Mouse (Mus musculus) liver, embryonic 13.5 days (tissue): ENCODE measurements around the gene Polk. TPM values are rescaled to one million over a fixed set of nuclear protein-coding genes. Genes with fewer than 3 reads are reported as not detected.

Experiments
- ATAC-seq: fragments of 200-750 bp; cut with Nextera tagmentation; 2 replicates; pipeline ENCODE4 v1.8.0; 2017; ENCODE audit warnings: low read depth, mild to moderate bottlenecking, moderate number of reproducible peaks, moderate library complexity
- DNase-seq: peaks from one replicate; pipeline ENCODE4 v3.0.0; 2022
- H3K27ac ChIP-seq: fragments of 300-500 bp; sonication (generic); 2 replicates; pipeline ENCODE4 v1.5.1; 2015; ENCODE audit warnings: moderate library complexity, mild to moderate bottlenecking, inconsistent platforms
- H3K27me3 ChIP-seq: fragments of 300-500 bp; sonication (generic); 2 replicates; pipeline ENCODE4 v1.6.1; 2015; ENCODE audit warnings: mild to moderate bottlenecking, inconsistent platforms
- H3K36me3 ChIP-seq: fragments of 300-500 bp; sonication (generic); 2 replicates; pipeline ENCODE4 v1.6.1; 2015; ENCODE audit warnings: mild to moderate bottlenecking, inconsistent platforms
- H3K4me1 ChIP-seq: fragments of 300-500 bp; sonication (generic); replicated peaks from 2 replicates; pipeline ENCODE4 v1.6.1; 2015; ENCODE audit warnings: inconsistent platforms
- H3K4me2 ChIP-seq: fragments of 300-500 bp; sonication (generic); 2 replicates; pipeline ENCODE4 v1.6.1; 2015; ENCODE audit warnings: inconsistent platforms, mild to moderate bottlenecking, moderate library complexity
- H3K4me3 ChIP-seq: fragments of 300-500 bp; sonication (generic); replicated peaks from 2 replicates; pipeline ENCODE4 v1.5.1; 2015; ENCODE audit warnings: mild to moderate bottlenecking, inconsistent platforms
- H3K9ac ChIP-seq: fragments of 300-500 bp; sonication (generic); 2 replicates; pipeline ENCODE4 v1.6.1; 2015; ENCODE audit warnings: mild to moderate bottlenecking, inconsistent platforms
- H3K9me3 ChIP-seq: fragments of 300-500 bp; sonication (generic); replicated peaks from 2 replicates; pipeline ENCODE4 v1.6.1; 2016; ENCODE audit warnings: inconsistent platforms
- WGBS: fragments of 180-500 bp; shearing (Covaris S2); methylation state at CpG from one replicate; pipeline ENCODE4 v1.1.7; 2015; ENCODE audit not compliant: insufficient replicate concordance; 5-methylcytosine and 5-hydroxymethylcytosine counted together
- polyA plus RNA-seq: library from polyadenylated mRNA; unstranded; fragments of >200 nt; fragmentation: Nextera tagmentation; extraction: Ambion mirVana; gene quantifications from 2 replicates; pipeline ENCODE4 v1.2.1, GENCODE M21; 2015

The Polk gene
- polyA plus RNA-seq = 3.4 and 4.9 TPM in 2 replicates

- peak within 1 kb of the TSS; percentile 79 for H3K4me2 ChIP-seq
- ATAC-seq (peak; percentile 99), DNase-seq (peak; percentile 96)
- no peaks in the 10 kb centered on the region for H3K36me3 ChIP-seq
- under 1% methylated on average over 46 of the region's 50 CpGs for WGBS
- H3K4me1 ChIP-seq = peaks cover 45% of the 10 kb centered on the region
- H3K4me3 ChIP-seq = peak within 1 kb of the TSS; percentile 86
- H3K9ac ChIP-seq = peak within 1 kb of the TSS; percentile 95
- H3K9me3 ChIP-seq = no peaks in the 10 kb centered on the region
- peak within 1 kb of the TSS; percentile 93 for H3K27ac ChIP-seq
- no peaks in the 10 kb centered on the region for H3K27me3 ChIP-seq
Measured at GRCm38 (mm10) chr13:96542081-96542889, at the start of gene Polk, which contains the start of gene Col4a3bp. Gene Polk (minus strand): TSS chr13:96542579. Gene Col4a3bp (plus strand): TSS chr13:96542618.

GRCm38 (mm10) chr13:96588642-96589041 lies 46.3 kb upstream of the Polk start:
- H3K9me3 ChIP-seq = no peaks in the 10 kb centered on the region
- DNase-seq (no peak), ATAC-seq (no peak)
- H3K36me3 ChIP-seq = no peaks in the 10 kb centered on the region
- 88% methylated on average over 1 of the region's 1 CpGs for WGBS
- H3K4me2 ChIP-seq = no peak overlapping the region
- no peak overlapping the region for H3K9ac ChIP-seq
- H3K4me1 ChIP-seq = peaks cover 36% of the 10 kb centered on the region
- no peak overlapping the region for H3K27ac ChIP-seq
- H3K4me3 ChIP-seq = no peak overlapping the region
- no peaks in the 10 kb centered on the region for H3K27me3 ChIP-seq

- H3K4me3 ChIP-seq = no peak overlapping the region
- WGBS = 88% methylated on average over 5 of the region's 5 CpGs
- H3K27ac ChIP-seq = no peak overlapping the region
- DNase-seq (no peak), ATAC-seq (no peak)
- H3K36me3 ChIP-seq = no peaks in the 10 kb centered on the region
- H3K9ac ChIP-seq = no peak overlapping the region
- no peak overlapping the region for H3K4me2 ChIP-seq
- H3K4me1 ChIP-seq = peaks cover 38% of the 10 kb centered on the region
- H3K27me3 ChIP-seq = no peaks in the 10 kb centered on the region
- no peaks in the 10 kb centered on the region for H3K9me3 ChIP-seq
Measured at GRCm38 (mm10) chr13:96586540-96586939, 44.2 kb upstream of the Polk start.

GRCm38 (mm10) chr13:96584201-96584600 lies 41.8 kb upstream of the Polk start:
- DNase-seq (no peak), ATAC-seq (peak; percentile 66; the same call in 1 of the 2 replicates)
- no peak overlapping the region for H3K4me2 ChIP-seq
- no peak overlapping the region for H3K4me3 ChIP-seq
- no peaks in the 10 kb centered on the region for H3K9me3 ChIP-seq
- no peaks in the 10 kb centered on the region for H3K27me3 ChIP-seq
- no peaks in the 10 kb centered on the region for H3K36me3 ChIP-seq
- no peak overlapping the region for H3K27ac ChIP-seq
- WGBS = 18% methylated on average over 2 of the region's 2 CpGs
- H3K4me1 ChIP-seq = peaks cover 20% of the 10 kb centered on the region
- no peak overlapping the region for H3K9ac ChIP-seq

- WGBS = 73% methylated on average over 1 of the region's 1 CpGs
- ATAC-seq (no peak), DNase-seq (no peak)
- no peak overlapping the region for H3K27ac ChIP-seq
- no peaks in the 10 kb centered on the region for H3K9me3 ChIP-seq
- H3K4me3 ChIP-seq = no peak overlapping the region
- H3K4me2 ChIP-seq = no peak overlapping the region
- H3K36me3 ChIP-seq = no peaks in the 10 kb centered on the region
- no peaks in the 10 kb centered on the region for H3K27me3 ChIP-seq
- H3K4me1 ChIP-seq = peaks cover 19% of the 10 kb centered on the region
- no peak overlapping the region for H3K9ac ChIP-seq
Measured at GRCm38 (mm10) chr13:96579979-96580378, 37.6 kb upstream of the Polk start.

GRCm38 (mm10) chr13:96579104-96579503 lies 36.7 kb upstream of the Polk start:
- H3K4me1 ChIP-seq = peaks cover 13% of the 10 kb centered on the region
- no peak overlapping the region for H3K9ac ChIP-seq
- no peaks in the 10 kb centered on the region for H3K36me3 ChIP-seq
- WGBS = 60% methylated on average over 2 of the region's 2 CpGs
- H3K9me3 ChIP-seq = no peaks in the 10 kb centered on the region
- ATAC-seq (no peak), DNase-seq (no peak)
- H3K4me2 ChIP-seq = no peak overlapping the region
- H3K4me3 ChIP-seq = no peak overlapping the region
- H3K27ac ChIP-seq = no peak overlapping the region
- no peaks in the 10 kb centered on the region for H3K27me3 ChIP-seq

- Histone ChIP-seq H3K4me3 (no peak overlapping the region), H3K9me3 (no peaks in the 10 kb centered on the region), H3K36me3 (peaks cover 3% of the 10 kb centered on the region; the same call in 1 of the 2 replicates), H3K27ac (no peak overlapping the region), H3K4me2 (no peak overlapping the region), H3K4me1 (peaks cover 4% of the 10 kb centered on the region), H3K9ac (no peak overlapping the region), H3K27me3 (no peaks in the 10 kb centered on the region)
- 85% methylated on average over 2 of the region's 2 CpGs for WGBS
- ATAC-seq = no peak
- no peak for DNase-seq
Measured at GRCm38 (mm10) chr13:96574170-96574569, 31.8 kb upstream of the Polk start.

GRCm38 (mm10) chr13:96571016-96571361 lies 28.6 kb upstream of the Polk start:
- Histone ChIP-seq H3K27ac (peak overlapping the region; percentile 57), H3K36me3 (peaks cover 3% of the 10 kb centered on the region; the same call in 1 of the 2 replicates), H3K9ac (no peak overlapping the region), H3K4me3 (no peak overlapping the region), H3K27me3 (no peaks in the 10 kb centered on the region), H3K4me2 (no peak overlapping the region), H3K4me1 (peaks cover 15% of the 10 kb centered on the region), H3K9me3 (no peaks in the 10 kb centered on the region)
- 78% methylated on average over 6 of the region's 6 CpGs for WGBS
- ATAC-seq (no peak), DNase-seq (no peak)

GRCm38 (mm10) chr13:96570313-96571015 lies 28.1 kb upstream of the Polk start:
- Histone ChIP-seq H3K36me3 (peaks cover 3% of the 10 kb centered on the region; the same call in 1 of the 2 replicates), H3K27me3 (no peaks in the 10 kb centered on the region), H3K9me3 (no peaks in the 10 kb centered on the region), H3K27ac (peak overlapping the region; percentile 57), H3K4me2 (no peak overlapping the region), H3K4me1 (peaks cover 15% of the 10 kb centered on the region), H3K9ac (no peak overlapping the region), H3K4me3 (no peak overlapping the region)
- 72% methylated on average over 10 of the region's 10 CpGs for WGBS
- peak; percentile 85 for ATAC-seq
- no peak for DNase-seq

GRCm38 (mm10) chr13:96567977-96568376 lies 25.6 kb upstream of the Polk start:
- H3K4me2 ChIP-seq = no peak overlapping the region
- no peaks in the 10 kb centered on the region for H3K27me3 ChIP-seq
- H3K4me1 ChIP-seq = peaks cover 15% of the 10 kb centered on the region
- no peak overlapping the region for H3K27ac ChIP-seq
- H3K36me3 ChIP-seq = peaks cover 3% of the 10 kb centered on the region; the same call in 1 of the 2 replicates
- WGBS = 50% methylated on average over 6 of the region's 6 CpGs
- ATAC-seq (no peak), DNase-seq (no peak)
- no peak overlapping the region for H3K4me3 ChIP-seq
- H3K9me3 ChIP-seq = no peaks in the 10 kb centered on the region
- no peak overlapping the region for H3K9ac ChIP-seq

- WGBS = 82% methylated on average over 3 of the region's 3 CpGs
- DNase-seq = no peak
- H3K4me3 ChIP-seq = no peak overlapping the region
- no peak overlapping the region for H3K4me2 ChIP-seq
- H3K36me3 ChIP-seq = 0 out of 2 replicates have a peak, but pooled peaks cover 6% of the 10 kb centered on the region
- no peaks in the 10 kb centered on the region for H3K27me3 ChIP-seq
- H3K4me1 ChIP-seq = no peaks in the 10 kb centered on the region
- no peak for ATAC-seq
- no peak overlapping the region for H3K27ac ChIP-seq
- no peak overlapping the region for H3K9ac ChIP-seq
- no peaks in the 10 kb centered on the region for H3K9me3 ChIP-seq
Measured at GRCm38 (mm10) chr13:96555099-96555498, 12.7 kb upstream of the Polk start.
